26 mouse cellular contexts compared by ENCODE assay signal in the genomic region with DNA sequence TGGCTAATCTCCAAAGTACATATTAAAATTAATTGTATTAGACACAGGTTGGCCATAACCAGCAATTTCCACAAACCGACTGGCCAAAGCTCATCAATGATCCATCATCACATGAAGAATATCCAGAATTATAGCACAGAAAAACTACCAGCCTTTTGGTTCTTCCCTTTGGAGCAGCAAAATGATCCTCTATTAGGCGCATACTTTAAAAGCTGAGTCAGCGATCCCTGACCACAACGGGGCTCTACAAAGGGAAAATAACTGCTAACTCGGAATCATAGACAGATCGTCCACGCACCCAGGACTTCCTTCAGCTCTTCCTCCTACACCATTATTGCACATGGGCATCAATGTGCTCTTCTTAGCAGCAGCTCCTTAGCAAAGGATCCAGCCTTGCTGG.
DNase-seq lines count a peak whose midpoint lies in the region; ATAC-seq and TF ChIP-seq lines count a peak whose summit lies in the region.
"Had no signal": no experiment of that assay in that cellular context is flagged by ENCODE, and none has a peak within 500 bp of the region (broad histone marks: within the 10 kb centered on the region; RNA-seq: fewer than 3 reads in every experiment).

No protein-coding gene starts in this region.

- no peak for ATAC-seq in liver, embryonic 11.5 days (replicated peaks; ENCODE audit: low FRiP score)
- ATAC-seq: activated CD4-positive, CD25-positive, alpha-beta regulatory T cell, adult 4 months; CD4-positive, CD25-positive, alpha-beta regulatory T cell, adult 4 months; forebrain, embryonic 14.5 days; forebrain, embryonic 16.5 days; Patski had no signal

- DNase-seq in CH12.LX (ENCODE audit: extremely low read depth), result no peak
- DNase-seq in MEL (ENCODE audit: low read depth, low spot score), result no peak
- DNase-seq in embryo, embryonic 10 days (ENCODE audit: low spot score), result no peak
- no peak for DNase-seq in lung, postnatal 14 days
- no peak for DNase-seq in liver, embryonic 11.5 days (ENCODE audit: low spot score)
- DNase-seq: adrenal gland, adult 8-10 months; adrenal gland, postnatal 14 days; adrenal gland, postnatal 36 days; B cell, adult 2 months; cerebellum, adult 11-12 months; cerebellum, adult 2 months; cerebellum, adult 9-10 months; cerebellum, postnatal 10 days; cerebellum, postnatal 25 days; embryo, embryonic 11 days had no signal

- TF ChIP-seq CTCF in CH12.LX (conservative IDR thresholded peaks at IDR 0.05 in 1 of 2, IDR thresholded peaks at IDR 0.05 in 1 of 2; ENCODE audit: low read depth in 2 of 2, low read length in 2 of 2) (no peak), MEL (IDR thresholded peaks at IDR 0.05 in 2 of 3, conservative IDR thresholded peaks at IDR 0.05 in 1 of 3; ENCODE audit: control insufficient read depth in 1 of 3, insufficient read depth in 1 of 3, low read depth in 2 of 3, low read length in 3 of 3, poor library complexity in 1 of 3, severe bottlenecking in 1 of 3) (no peak)

- dilution Hi-C loops in CH12.LX (cut with MboI; ENCODE audit: extremely low pct_ligation_motif_present, extremely low pct_unique_long_range_greater_than_20kb, low sequenced_read_pairs), result no loop called here

- TF ChIP-seq POLR2A in CH12.LX (IDR thresholded peaks at IDR 0.05; ENCODE audit: low read depth, low read length), result no peak
- no peak for TF ChIP-seq POLR2A in MEL (IDR thresholded peaks at IDR 0.05; ENCODE audit: control insufficient read depth in 1 of 2, insufficient read depth in 1 of 2, low read depth in 1 of 2, low read length in 2 of 2, poor library complexity in 1 of 2)

- H3K4me2 ChIP-seq in CH12.LX (ENCODE audit: insufficient read depth, low read depth, poor library complexity, severe bottlenecking), result no peak overlapping the region
- no peak overlapping the region for H3K4me2 ChIP-seq in liver, embryonic 11.5 days
- H3K4me2 ChIP-seq: embryonic facial prominence, embryonic 13.5 days; embryonic facial prominence, embryonic 15.5 days; forebrain, embryonic 12.5 days had no signal

- TF ChIP-seq EP300 in CH12.LX (IDR thresholded peaks at IDR 0.05; ENCODE audit: low read length), result no peak
- TF ChIP-seq EP300 in MEL (IDR thresholded peaks at IDR 0.05; ENCODE audit: low read depth in 1 of 2, low read length in 2 of 2), result no peak

- H3K27ac ChIP-seq in CH12.LX (ENCODE audit: insufficient read depth, low read depth) (no peak overlapping the region), MEL (ENCODE audit: control insufficient read depth, low read depth, low read length) (no peak overlapping the region)
- no peak overlapping the region for H3K27ac ChIP-seq in liver, embryonic 11.5 days (ENCODE audit: low read depth, low read length)
- H3K27ac ChIP-seq: embryonic facial prominence, embryonic 13.5 days; embryonic facial prominence, embryonic 15.5 days; forebrain, embryonic 10.5 days; forebrain, embryonic 12.5 days had no signal

- no peak for TF ChIP-seq RAD21 in CH12.LX (IDR thresholded peaks at IDR 0.05; ENCODE audit: low read depth, low read length)
- TF ChIP-seq RAD21 in MEL (IDR thresholded peaks at IDR 0.05; ENCODE audit: low read depth, low read length), result no peak

- H3K79me2 ChIP-seq in CH12.LX (replicated peaks; ENCODE audit: control insufficient read depth, extremely low read depth, insufficient read depth, poor library complexity, severe bottlenecking), result no peaks in the 10 kb centered on the region
- H3K79me2 ChIP-seq in MEL (ENCODE audit: control insufficient read depth, insufficient read depth, low read length, poor library complexity), result no peaks in the 10 kb centered on the region

- H3K9ac ChIP-seq in CH12.LX (ENCODE audit: insufficient read depth, low read depth), result no peak overlapping the region
- H3K9ac ChIP-seq in MEL (ENCODE audit: control insufficient read depth, low read depth, low read length, poor library complexity, severe bottlenecking), result no peak overlapping the region
- H3K9ac ChIP-seq in liver, embryonic 11.5 days (ENCODE audit: low read depth, low read length), result no peak overlapping the region
- H3K9ac ChIP-seq: embryonic facial prominence, embryonic 13.5 days; embryonic facial prominence, embryonic 15.5 days; forebrain, embryonic 12.5 days had no signal

- in situ Hi-C loops in CH12.LX (cut with MboI; ENCODE audit: low pct_ligation_motif_present, low pct_unique_long_range_greater_than_20kb, low sequenced_read_pairs), result no loop called here

- no peaks in the 10 kb centered on the region for H3K27me3 ChIP-seq in CH12.LX (replicated peaks)
- H3K27me3 ChIP-seq in MEL (ENCODE audit: control insufficient read depth in 1 of 2, insufficient read depth in 2 of 2, low read length in 2 of 2), result no peaks in the 10 kb centered on the region
- no peaks in the 10 kb centered on the region for H3K27me3 ChIP-seq in liver, embryonic 11.5 days (replicated peaks; ENCODE audit: control insufficient read depth, insufficient read depth, low read length)
- H3K27me3 ChIP-seq: embryonic facial prominence, embryonic 13.5 days; embryonic facial prominence, embryonic 15.5 days; forebrain, embryonic 12.5 days; Patski had no signal

- no peaks in the 10 kb centered on the region for H3K4me1 ChIP-seq in CH12.LX (ENCODE audit: control insufficient read depth in 1 of 2, insufficient read depth in 2 of 2)
- H3K4me1 ChIP-seq in MEL (ENCODE audit: control insufficient read depth in 1 of 2, insufficient read depth in 2 of 2, low read length in 2 of 2), result peaks cover 2 to 5% of the 10 kb centered on the region in 2 experiments
- no peaks in the 10 kb centered on the region for H3K4me1 ChIP-seq in liver, embryonic 11.5 days (replicated peaks; ENCODE audit: control insufficient read depth, insufficient read depth, low read length)
- H3K4me1 ChIP-seq: embryonic facial prominence, embryonic 13.5 days; forebrain, embryonic 10.5 days; forebrain, embryonic 12.5 days had no signal

- 90% methylated on average over 7 of the region's 7 CpGs for WGBS in liver, embryonic 11.5 days

- H3K4me3 ChIP-seq in CH12.LX (replicated peaks in 1 of 3; ENCODE audit: low read depth in 2 of 3, low read length in 2 of 3, poor library complexity in 1 of 3) (no peak overlapping the region), MEL (ENCODE audit: control insufficient read depth in 1 of 2, insufficient read depth in 1 of 2, low read depth in 2 of 2, low read length in 2 of 2) (no peak overlapping the region)
- no peak overlapping the region for H3K4me3 ChIP-seq in liver, embryonic 11.5 days (ENCODE audit: low read depth, low read length)
- H3K4me3 ChIP-seq: embryonic facial prominence, embryonic 13.5 days; embryonic facial prominence, embryonic 15.5 days; erythroblast, embryonic 14.5 days; forebrain, embryonic 10.5 days; forebrain, embryonic 12.5 days had no signal

- no peaks in the 10 kb centered on the region for H3K9me3 ChIP-seq in CH12.LX (replicated peaks; ENCODE audit: low read length)
- H3K9me3 ChIP-seq in MEL (replicated peaks; ENCODE audit: insufficient read depth, low read length), result no peaks in the 10 kb centered on the region
- no peaks in the 10 kb centered on the region for H3K9me3 ChIP-seq in liver, embryonic 11.5 days (ENCODE audit: control insufficient read depth, low read length)
- H3K9me3 ChIP-seq: embryonic facial prominence, embryonic 13.5 days; embryonic facial prominence, embryonic 15.5 days; forebrain, embryonic 10.5 days; forebrain, embryonic 12.5 days; G1E had no signal

- H3K36me3 ChIP-seq in CH12.LX (replicated peaks in 1 of 2; ENCODE audit: control insufficient read depth in 1 of 2, insufficient read depth in 1 of 2, low read length in 1 of 2), result peaks cover 3 to 12% of the 10 kb centered on the region in 2 experiments
- peaks cover 0 to 8% of the 10 kb centered on the region in 2 experiments; a peak in 2 of 4 replicates for H3K36me3 ChIP-seq in MEL (ENCODE audit: control insufficient read depth in 1 of 2, insufficient read depth in 2 of 2, low read length in 2 of 2)
- no peaks in the 10 kb centered on the region; the same call in 1 of the 2 replicates for H3K36me3 ChIP-seq in liver, embryonic 11.5 days (ENCODE audit: control insufficient read depth, insufficient read depth, low read length)

TF ChIP-seq in CH12.LX, 34 proteins besides CTCF, POLR2A, EP300 and RAD21:
- TF ChIP-seq MAFK (IDR thresholded peaks at IDR 0.05; ENCODE audit: insufficient replicate concordance, low read length) (peak; percentile 83), E2F4 (IDR thresholded peaks at IDR 0.05; ENCODE audit: insufficient replicate concordance, low read depth, low read length) (no peak)

TF ChIP-seq in MEL, 35 proteins besides CTCF, POLR2A, EP300 and RAD21:
- TF ChIP-seq MAFK (IDR thresholded peaks at IDR 0.05; ENCODE audit: borderline replicate concordance, low read depth, low read length), result peak; percentile 85
- no peak for TF ChIP-seq MYC (IDR thresholded peaks at IDR 0.05; ENCODE audit: low read depth, low read length)
